Mouse (Mus musculus): ENCODE measurements around the gene 4921524J17Rik.

The 4921524J17Rik gene

DNA sequence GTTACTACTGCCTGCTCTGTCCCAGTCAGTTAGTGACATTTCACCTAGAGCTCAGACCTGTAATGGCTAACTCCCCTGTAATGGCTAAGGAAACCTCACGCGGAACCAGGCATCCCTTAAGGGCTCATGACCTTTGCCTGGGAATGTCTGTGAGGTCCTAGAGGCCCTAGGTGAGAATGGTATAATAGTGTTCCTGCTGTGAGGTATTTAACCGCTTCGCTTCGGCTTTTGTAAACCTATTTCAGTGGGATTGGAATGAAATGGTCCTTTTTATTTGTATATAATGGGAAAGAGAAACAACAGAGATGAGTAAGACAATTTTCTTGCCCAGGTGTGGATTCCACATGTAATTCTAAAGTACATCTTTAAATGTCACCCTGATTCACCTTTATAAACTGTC, 8.9 kb upstream of the 4921524J17Rik start:
- no peak for DNase-seq (ENCODE audit: low spot score)

DNA sequence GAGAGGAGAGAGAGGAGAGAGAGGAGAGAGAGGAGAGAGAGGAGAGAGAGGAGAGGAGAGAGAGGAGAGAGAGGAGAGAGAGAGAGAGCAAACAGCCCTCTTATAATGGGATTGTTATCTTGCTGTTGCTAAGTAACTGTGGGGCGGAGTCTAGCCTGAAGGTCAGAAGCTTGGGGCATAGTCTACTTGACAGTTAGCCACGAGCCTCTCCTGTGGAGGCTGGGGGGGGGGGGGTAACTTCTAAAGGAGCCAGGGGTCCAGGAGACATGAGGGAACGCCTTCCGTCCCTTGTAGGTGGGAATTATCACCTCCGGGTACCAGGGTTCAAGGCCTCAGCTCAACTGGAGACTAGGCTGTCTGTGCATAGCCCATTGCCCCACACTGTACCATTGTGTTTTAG, 3.1 kb upstream of the 4921524J17Rik start:
- DNase-seq (ENCODE audit: low spot score), result peak; percentile 40

DNA sequence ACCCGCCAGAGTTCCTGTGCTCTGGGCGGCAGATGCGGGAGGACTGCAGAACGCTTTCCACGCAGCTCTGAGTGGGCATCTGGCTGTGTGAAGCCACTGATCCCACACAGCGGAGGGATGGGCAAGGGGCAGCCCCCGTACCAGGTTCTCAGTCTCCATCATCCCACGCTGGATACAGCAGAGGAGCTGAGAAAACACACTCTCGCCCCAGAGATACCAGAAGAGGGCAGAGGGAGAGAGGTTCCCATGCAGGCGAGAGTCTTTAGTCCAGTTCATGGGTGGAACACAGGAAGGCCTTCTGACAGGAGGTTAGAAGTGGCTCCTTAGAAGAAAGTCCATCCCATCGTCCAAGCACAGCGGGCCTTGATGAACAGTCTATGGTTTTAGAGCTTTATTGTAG, 2.2 kb upstream of the 4921524J17Rik start:
- DNase-seq (ENCODE audit: low spot score), result no peak

DNA sequence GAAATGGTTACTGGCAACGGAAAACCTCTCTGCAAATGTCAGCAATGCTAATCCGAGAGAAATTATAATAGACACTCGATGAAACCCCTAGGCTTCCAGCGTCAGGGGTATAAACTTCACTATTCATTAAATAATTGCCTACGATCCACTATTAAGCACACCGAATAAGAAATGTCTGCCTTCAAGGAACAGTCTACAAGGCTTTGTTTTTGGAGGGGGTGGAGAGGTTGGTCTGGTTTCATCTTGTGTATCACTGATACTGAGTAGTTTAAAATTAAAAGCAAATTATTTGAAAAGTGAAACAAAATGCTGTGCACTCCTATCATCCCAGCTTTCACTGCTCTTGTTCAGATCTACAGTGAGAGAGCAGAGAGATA, 372 bp upstream of the 4921524J17Rik start:
- DNase-seq (ENCODE audit: low spot score), result no peak

DNA sequence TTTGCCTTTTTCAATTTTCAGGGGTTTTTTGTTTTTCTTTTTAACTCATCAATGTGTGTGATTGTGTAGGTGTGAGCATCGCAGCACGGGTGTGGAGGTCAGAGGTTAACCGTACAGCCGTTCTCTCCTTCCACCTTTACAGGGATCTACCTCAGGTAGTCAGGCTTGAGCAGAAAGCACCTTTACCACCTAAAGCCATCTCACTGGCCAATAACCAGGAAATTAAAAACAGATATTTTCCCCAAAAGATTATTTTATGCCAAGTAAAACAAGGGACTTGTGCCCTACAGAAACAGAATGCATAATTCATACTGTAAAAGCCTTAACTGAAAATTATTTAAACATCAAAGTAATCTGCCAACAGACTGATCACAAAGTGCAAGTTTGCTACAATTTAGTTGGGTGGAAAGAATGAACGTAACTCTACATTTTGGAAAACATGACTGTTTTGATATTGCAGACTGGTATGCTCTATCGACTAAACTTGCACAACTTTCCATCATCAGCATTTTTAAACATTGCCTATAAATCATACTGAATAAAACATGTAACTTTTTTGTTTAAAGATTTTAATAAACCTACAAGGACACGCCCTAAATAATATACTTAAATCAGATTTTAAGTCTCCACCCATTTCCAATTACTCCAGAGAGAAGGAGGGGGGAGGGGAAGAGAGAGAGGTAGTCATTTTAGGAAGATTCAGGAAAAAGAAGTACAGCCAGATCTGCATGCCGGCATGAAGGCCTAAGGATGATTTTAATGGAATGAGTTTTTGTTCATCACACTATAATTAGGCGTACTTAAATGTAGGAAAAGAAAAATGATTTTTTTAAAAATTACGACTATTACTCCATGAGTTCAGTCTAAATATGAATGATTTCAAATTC, 1.1 kb downstream of the 4921524J17Rik start:
- DNase-seq (ENCODE audit: low spot score), result no peak

DNA sequence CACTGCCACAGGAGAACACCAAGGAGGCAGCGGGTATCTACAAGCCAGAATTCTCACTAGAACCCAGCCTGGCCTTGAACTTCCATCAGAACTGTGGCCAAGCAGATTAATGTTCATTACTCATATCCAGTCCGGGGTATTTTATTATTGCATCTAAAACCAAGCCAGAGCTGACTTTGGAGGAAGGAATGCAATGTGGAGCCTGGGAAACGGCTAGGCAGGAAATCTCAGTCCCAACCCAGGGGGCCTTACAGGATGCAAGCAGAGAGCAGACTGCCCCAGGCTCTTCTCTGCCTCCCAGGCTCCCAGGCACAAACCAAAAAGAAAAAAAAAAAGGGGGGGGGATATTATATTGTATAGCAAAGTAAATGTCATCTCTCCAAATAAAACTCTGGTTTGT, 1.8 kb downstream of the 4921524J17Rik start:
- DNase-seq (ENCODE audit: low spot score), result no peak

DNA sequence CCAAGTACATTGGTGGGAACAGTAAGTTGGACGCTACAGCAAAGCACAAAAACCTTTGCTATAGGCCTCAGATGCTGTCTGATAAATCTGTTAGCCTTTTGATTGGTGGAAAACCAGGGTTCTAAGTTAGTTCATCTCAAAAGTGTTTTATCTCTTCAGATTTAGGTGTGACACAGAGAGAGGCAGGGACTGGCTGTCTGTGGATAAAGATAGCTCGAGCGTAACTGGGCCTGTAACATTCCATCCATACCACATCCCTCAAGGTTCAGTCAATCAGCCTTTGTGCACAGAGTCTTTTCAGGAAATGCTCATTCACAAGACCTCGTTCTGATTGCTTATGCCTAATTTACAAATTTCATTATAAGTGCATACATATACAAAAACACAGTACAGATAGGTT, 3.4 kb downstream of the 4921524J17Rik start:
- DNase-seq (ENCODE audit: low spot score), result no peak

DNA sequence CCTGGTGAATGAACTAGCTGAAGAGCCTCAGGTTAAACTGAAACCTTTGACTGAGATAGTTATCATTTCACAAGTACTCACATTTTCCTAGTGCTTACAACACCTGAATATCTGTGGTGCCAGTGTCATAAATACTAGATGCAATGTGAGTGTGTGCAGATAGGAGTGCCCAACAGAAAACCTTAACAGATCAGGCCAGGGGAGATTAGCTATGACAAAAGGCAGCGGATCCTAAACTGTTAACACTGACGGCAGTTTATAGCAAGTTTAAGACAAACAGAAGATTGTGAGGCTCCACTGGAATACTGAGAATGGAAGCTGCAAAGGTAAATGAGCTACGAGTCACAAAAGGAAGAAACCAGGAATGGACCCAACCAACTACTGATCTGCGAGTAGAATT, 5.6 kb downstream of the 4921524J17Rik start:
- no peak for DNase-seq (ENCODE audit: low spot score)

DNA sequence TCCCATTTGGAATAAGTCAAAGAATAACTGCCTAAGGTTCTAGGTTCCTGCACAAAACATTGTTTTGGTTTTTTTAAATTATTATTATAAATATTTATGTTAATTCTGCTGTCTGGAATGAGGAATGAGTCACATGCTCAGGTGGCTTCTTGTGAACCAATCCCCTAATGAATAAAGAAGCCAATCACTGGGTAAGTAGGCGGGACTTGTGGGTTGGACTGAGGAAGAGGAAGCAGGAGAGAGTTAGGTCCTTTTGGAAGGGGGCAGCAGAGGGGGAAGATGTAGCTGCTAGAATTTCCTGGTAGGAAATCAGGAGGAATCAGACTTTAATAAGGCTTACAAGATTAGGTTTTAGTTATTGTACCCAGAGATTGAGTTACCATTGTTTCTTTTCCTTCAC, 11.3 kb downstream of the 4921524J17Rik start:
- DNase-seq (ENCODE audit: low spot score), result no peak

DNA sequence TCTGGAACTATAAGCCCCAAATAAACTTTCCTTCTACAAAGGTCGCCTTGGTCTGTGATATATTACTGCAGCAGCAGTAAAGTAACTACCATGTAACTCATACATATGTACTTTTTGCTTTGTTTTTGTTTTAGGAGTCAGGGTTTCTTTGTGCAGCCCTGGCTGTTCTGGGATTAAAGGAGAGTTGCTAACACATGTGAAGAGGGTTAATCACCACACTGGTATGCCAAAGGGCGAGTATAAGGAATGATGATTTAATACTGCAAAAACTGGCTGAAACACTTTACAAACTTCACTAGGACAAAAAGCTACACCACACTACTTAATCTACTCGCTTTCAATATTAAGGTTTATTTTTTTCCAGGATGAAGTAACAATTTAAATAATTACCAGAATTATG, 24.1 kb downstream of the 4921524J17Rik start:
- DNase-seq (ENCODE audit: low spot score), result no peak

DNA sequence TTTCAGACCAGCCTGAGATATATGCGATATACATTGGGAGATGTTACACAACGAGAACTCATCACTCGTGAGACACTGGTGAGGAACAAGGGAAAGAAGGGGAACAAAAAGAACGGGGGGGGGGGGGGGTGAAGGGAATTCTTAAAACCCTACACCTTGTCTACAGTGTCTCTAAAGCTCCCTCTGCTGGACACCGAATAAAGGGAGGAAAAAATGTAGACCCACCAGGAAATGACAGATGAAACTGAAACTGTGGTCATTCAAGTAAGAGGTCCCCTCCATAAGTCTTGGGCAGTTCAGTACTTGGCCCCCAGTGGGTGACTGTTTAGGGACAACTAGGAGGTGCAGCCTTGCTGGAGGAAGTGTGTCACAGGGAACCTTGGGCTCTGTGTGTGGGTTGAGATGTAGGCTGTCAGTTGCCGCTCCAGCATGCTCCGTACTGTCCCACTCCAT, 24.6 kb downstream of the 4921524J17Rik start:
- no peak for DNase-seq (ENCODE audit: low spot score)

DNA sequence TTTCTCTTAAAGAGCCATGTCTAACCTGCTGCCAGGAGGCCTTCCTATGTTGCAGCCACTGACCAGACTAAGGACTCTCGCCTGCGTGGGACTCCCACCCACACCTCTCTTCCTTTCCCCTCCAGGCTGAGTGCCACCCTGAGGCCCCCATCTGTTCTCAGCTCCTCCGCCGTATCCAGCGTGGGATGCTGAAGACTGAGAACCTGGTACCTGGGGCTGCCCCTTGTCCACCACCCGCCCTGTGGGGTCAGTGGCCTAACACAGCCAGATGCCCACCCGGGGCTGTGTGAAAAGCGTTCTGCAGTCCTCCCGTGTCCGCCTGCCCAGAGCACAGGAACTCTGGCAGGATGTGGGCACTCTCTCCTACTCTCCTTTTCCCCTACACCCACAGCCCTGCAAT, 26.7 kb downstream of the 4921524J17Rik start:
- DNase-seq (ENCODE audit: low spot score), result no peak

DNA sequence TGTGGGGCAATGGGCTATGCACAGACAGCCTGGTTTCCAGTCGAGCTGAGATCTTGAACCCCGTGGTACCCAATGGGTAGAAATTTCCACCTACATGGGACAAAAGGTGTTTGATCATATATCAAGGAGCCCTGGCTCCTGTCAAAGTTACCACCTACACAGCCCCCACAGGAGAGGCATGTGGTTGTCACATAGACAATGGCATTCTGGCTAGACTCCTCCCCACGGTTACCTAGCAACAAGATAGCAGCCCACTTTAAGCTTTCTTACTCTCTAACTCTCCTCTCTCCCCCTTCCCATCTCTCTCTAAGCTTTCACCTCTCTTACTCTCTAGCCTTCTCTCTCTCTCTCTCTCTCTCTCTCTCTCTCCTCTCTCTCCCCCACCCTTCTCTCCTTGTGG, 27.2 kb downstream of the 4921524J17Rik start:
- no peak for DNase-seq (ENCODE audit: low spot score)

DNA sequence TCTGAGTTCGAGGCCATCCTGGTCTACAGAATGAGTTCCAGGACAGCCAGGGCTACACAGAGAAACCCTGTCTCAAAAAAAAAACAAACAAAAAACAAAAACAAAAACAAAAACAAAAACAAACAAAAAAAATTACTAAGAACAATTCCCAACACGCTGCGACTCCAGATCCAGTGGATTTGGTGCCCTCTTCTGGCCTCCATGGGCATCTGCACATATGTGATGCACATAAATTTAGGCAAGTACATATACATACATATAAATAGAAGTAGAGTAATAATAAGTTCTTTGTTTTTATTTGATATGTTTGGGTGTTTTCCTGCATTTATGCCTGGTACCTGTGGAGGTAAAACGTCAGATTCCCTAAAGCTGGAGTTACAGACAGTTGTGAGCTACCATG, 34.1 kb downstream of the 4921524J17Rik start:
- DNase-seq (ENCODE audit: low spot score), result no peak

DNA sequence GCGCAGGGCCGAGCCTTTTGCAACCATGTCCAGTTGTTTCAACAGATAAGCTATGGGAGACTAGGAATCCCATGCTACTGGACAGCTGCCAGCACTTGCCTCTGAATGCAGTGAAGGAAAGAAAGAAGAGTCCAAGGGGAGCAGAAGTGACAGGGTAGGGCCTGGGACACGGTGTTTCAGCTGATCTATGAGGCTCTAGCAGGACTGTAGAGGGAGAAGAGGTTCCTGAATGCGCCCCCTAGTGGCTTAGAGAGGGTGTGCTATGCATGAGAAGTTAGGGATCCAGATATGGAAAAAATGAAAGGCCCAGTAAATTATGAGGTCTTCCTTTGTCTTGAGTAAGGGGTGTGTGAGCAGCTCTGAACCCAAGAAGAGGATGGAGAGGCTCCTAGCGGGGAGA, 35.1 kb downstream of the 4921524J17Rik start:
- DNase-seq (ENCODE audit: low spot score), result peak; percentile 60

DNA sequence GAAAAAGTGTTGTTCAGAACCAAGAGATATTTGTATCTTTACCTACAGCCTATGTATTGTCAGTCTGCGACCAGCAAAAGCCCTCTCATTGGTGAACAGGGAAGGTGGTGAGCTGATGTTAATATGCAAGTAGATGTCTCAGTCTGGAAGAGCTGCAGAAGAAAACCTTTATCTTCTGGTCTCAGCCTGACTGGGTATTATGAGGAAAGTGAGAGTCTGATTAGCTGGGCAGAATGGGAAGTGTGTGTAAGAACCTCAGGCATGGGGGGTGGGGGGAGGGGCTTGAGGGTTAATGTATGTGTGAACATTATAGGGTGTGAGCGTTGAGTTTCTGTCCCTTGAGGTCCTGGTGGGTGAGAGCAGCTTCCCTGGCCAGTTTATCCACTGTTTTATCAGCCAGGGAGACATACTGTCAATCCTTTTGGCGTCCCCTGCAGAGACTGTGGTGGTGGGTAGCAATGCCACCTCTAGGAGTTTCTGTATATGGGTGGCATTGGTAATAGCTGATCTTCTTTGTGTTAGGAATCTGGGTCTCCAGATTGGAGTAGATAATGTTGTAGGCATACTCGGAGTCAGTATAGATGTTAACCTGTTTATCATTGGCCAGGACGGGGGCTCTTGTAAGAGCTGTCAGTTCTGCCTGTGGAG, 36.1 kb downstream of the 4921524J17Rik start:
- DNase-seq (ENCODE audit: low spot score), result no peak

DNA sequence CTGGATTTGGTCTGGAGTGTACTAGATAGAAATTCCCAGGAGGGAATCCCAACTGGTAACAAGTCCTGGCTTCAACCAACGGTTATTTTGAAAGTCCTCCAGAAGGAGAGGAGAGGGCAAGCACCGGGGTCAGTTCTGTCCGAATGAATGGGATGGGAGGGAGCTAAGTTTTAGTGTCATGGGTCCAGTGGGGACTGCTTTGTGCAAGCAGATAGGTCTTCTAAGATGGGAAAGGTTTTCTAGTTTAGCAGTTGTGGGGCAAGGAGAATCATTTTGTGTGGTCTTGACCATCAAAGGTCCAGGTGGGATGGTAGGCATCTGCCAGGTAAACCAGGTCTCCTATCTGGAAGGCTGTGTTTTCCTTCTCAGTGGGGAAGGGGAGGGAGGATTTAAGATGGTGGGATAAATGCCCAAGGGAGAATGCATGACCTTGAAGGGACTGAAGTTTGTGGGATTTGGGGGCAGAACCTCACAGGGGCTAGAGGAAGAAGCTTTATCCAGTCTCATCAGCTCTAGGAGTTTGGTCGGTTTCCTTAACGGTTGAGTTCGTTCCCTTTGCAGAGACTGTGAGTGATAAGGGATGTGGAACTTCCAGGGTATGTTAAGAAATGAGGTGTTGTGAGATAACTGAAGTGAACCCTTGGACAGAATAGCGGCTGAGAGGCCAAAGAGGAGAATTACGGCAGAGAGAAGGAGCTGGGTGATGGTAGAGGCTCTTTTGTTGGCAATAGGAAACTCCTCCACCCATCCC, 36.8 kb downstream of the 4921524J17Rik start:
- no peak for DNase-seq (ENCODE audit: low spot score)

DNA sequence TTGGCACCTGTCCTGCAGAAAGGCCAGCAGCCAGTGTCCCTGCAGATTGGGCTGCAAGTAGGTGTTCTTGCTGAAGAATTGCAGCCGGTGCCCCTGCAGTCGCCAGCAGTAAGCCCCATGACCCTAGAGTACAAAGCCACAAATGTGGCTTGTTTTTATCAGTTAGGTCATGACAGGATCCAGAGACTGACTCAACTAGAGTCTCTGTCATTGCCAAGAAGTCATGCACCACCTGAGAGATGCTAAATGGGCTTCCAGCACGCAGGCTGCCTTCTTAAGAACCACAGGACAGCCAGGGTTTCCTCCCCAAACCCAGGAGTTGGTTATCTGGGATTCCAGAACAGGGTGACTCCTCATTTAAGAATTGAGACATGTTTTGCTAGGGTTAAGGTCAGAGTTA, 37.6 kb downstream of the 4921524J17Rik start:
- DNase-seq (ENCODE audit: low spot score), result no peak

DNA sequence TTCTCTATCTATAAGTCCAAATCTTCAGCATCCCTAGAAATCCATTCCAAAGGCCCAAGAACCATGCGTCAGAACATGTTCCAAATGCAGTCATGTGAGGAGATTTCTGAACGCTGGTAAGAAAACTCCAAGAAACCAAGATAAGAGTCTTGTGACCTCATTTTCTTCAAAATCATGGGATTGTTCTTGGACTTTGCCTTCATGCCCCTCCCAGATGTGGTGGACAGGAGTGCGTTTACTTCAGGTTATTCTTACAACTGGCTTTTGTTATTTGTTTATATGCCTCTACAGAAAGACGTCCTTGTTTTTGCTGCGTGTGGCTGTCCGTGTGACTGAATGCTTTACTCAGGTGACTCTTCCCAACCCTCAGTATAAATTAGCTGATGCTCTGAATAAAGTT, 39.4 kb downstream of the 4921524J17Rik start:
- no peak for DNase-seq (ENCODE audit: low spot score)

DNA sequence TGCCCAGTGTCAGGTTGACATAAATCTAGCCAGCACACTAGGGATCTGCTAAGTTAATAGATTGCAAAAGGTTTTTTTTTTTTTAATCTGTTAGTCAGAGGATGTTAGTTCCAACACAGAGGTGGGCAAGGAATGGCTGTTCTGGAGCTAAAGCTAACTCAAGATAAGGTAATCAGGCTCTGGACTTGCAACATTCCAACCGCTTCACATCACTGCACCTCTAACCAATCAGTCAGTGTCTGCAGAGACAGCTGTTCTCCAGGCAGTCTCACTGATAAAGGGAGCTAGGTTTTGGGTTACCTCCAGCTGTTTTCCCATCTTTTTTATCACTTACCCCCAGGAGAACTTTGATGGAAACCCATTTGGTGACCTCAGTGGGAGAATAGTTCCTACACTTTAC, 41.2 kb downstream of the 4921524J17Rik start:
- DNase-seq (ENCODE audit: low spot score), result no peak

DNA sequence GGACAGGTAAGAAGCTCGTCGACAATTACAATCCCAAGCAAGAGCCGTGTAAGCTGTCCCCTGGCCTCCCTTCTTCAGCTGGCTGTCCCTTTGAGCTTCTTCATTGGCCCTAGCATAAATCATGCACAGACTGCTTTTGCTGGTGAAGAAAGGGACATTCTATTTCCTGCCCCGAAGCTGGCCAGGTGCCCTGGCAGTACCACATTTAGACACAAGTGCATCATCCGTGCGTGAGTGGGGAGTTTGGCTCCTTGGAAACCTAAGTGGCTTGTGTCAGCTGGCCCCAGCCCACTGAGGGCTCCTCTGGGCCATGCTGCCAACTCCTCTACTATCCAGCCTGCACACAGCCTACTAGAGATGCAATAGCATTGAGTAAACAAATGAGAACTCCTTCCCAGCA, 46.4 kb downstream of the 4921524J17Rik start, which contains the start of gene Mylk3:
TSS of gene Mylk3 (minus strand) at position 141 of the 400 bp plus-strand sequence.
- no peak for DNase-seq (ENCODE audit: low spot score)

DNA sequence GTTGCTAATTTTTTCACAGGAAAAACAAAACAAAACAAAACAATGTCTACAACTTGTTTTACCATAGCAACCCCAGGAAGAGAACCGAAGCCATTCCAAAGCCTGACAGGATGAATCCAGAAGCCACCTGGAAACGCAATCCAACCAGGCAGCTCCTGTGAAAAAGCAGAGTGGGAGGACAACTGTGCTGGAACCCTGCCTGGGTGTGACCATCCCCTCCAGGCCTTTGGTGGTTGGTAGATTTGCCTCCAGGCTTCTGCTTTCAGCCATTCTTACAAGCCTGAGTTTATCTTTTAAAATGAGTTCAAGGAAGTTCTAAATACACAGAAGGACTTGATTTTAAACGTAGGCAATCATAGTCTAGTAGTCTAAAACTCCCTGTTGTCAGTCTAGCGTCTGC, 50.7 kb downstream of the 4921524J17Rik start:
- DNase-seq (ENCODE audit: low spot score), result no peak

DNA sequence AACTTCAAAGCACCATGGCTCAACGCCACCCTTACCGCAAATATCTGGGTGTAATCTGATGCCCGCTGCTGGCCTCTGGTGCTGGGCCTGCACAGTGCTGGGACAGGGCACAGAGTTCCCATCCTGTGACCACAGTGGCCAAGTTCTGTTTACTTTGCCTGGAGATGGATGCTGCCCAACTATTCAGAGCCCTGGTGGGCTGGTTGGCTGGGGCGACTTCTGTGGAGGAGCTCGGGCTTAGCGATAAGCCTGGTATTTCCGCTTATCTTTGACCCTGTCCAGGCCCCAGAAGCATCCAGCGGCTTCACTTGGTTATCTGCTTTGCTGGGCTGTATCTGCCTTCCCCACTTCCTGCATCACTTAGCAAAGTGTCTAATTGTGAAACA, 51.8 kb downstream of the 4921524J17Rik start:
- DNase-seq (ENCODE audit: low spot score), result peak; percentile 71
